Mouse (Mus musculus) heart, embryonic 16.5 days (tissue): ENCODE measurements around the gene Pla2g12b. TPM values are rescaled to one million over a fixed set of nuclear protein-coding genes. Genes with fewer than 3 reads are reported as not detected.
A peak's percentile ranks its signal among the peaks of the same experiment; 100 is the strongest.
"Not testable (repeated sequence)": the region's sequence is repeated elsewhere in the genome, so short reads cannot be mapped to it uniquely, and the experiment has no call there.

Source experiments
- ATAC-seq: fragments of 200-750 bp; cut with Nextera tagmentation; replicated peaks from 2 replicates; pipeline ENCODE4 v1.8.0; 2017; ENCODE audit warnings: moderate number of reproducible peaks; ENCODE audit not compliant: insufficient read depth, low FRiP score; ENCODE audit errors: extremely low read depth
- H3K27ac ChIP-seq: fragments of 300-500 bp; sonication (generic); 2 replicates; pipeline ENCODE4 v1.5.1; 2014; ENCODE audit warnings: mild to moderate bottlenecking, low read length, control low read depth, moderate library complexity
- H3K27me3 ChIP-seq: fragments of 300-500 bp; sonication (generic); 2 replicates; pipeline ENCODE4 v1.6.1; 2014; ENCODE audit warnings: low read length, mixed read lengths; ENCODE audit not compliant: control insufficient read depth, insufficient read depth
- H3K36me3 ChIP-seq: fragments of 300-500 bp; sonication (generic); 2 replicates; pipeline ENCODE4 v1.6.1; 2014; ENCODE audit not compliant: control insufficient read depth, insufficient read depth
- H3K4me1 ChIP-seq: fragments of 300-500 bp; sonication (generic); 2 replicates; pipeline ENCODE4 v1.6.1; 2014; ENCODE audit warnings: low read length, mixed read lengths; ENCODE audit not compliant: control insufficient read depth, insufficient read depth
- H3K4me2 ChIP-seq: fragments of 300-500 bp; sonication (generic); 2 replicates; pipeline ENCODE4 v1.6.1; 2014; ENCODE audit warnings: low read depth, mild to moderate bottlenecking, control low read depth, low read length
- H3K4me3 ChIP-seq: fragments of 300-500 bp; sonication (generic); 2 replicates; pipeline ENCODE4 v1.5.1; 2014; ENCODE audit warnings: mild to moderate bottlenecking, control low read depth, low read length
- H3K9ac ChIP-seq: fragments of 300-500 bp; sonication (generic); 2 replicates; pipeline ENCODE4 v1.6.1; 2014; ENCODE audit warnings: low read length, control low read depth
- H3K9me3 ChIP-seq: fragments of 300-500 bp; sonication (generic); replicated peaks from 2 replicates; pipeline ENCODE4 v1.6.1; 2016; ENCODE audit warnings: low read length; ENCODE audit not compliant: control insufficient read depth
- WGBS: fragments of 180-500 bp; shearing (Covaris S2); extraction: QIAGEN DNeasy Blood & Tissue Kit; methylation state at CpG from one replicate; pipeline ENCODE4 v1.1.7; 2014; 5-methylcytosine and 5-hydroxymethylcytosine counted together
- polyA plus RNA-seq: library from polyadenylated mRNA; unstranded; fragments of >200 nt; fragmentation: Nextera tagmentation; extraction: Ambion mirVana; gene quantifications from 2 replicates; pipeline ENCODE4 v1.2.1, GENCODE M21; 2015

The Pla2g12b gene
- polyA plus RNA-seq, 1 experiment from 2014 or later, result 0.30 TPM

DNA sequence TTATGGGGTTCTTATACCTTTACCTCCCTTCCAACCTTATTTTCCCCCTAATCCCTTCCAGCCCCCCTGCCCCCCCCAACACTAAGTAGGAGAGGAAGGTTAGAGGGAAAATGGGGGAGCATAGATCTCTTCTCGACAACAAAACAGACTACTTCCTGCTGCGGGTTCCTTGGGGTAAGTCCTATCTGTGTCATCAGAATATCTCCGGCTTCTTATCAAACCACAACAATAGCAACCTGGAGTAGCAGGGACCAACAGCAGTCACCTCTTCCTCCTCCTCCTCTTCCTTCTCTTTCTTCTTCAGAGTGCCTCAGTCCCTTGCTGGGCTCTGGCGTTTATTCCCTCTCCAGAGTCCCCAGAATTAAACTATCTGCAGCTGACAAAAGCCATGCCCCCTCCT, 11.6 kb upstream of the Pla2g12b start:
- WGBS, result 13% methylated on average over 4 of the region's 4 CpGs
- no peak overlapping the region for H3K9ac ChIP-seq

DNA sequence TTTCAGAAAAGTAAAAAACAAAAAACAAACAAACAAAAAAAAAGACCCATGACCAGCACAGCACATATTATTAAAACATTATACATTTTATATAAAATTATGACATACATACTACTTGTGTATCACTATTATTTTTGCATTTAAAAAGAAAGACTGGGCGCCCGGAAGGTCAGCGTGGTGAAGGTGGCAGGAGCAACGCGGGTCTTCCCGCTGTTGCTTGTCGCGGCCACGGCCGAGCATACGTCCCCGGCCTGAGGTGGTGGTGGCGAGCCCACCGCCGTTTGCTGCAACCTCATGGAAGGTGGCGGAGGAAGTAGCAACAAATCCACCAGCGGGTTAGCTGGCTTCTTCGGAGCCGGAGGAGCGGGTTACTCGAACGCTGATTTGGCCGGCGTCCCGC, 8.0 kb upstream of the Pla2g12b start, which contains the start of gene Gm10273:
TSS of gene Gm10273 (plus strand) at position 172 of the 400 bp plus-strand sequence.
- H3K36me3 ChIP-seq, ATAC-seq, H3K9ac ChIP-seq, H3K4me3 ChIP-seq, H3K27me3 ChIP-seq, H3K27ac ChIP-seq, H3K9me3 ChIP-seq, H3K4me1 ChIP-seq, H3K4me2 ChIP-seq: not testable (repeated sequence)
- WGBS, result 94% methylated on average over 8 of the region's 25 CpGs

More for the DNA sequence above, 11.6 kb upstream of the Pla2g12b start:
- no peaks in the 10 kb centered on the region for H3K27me3 ChIP-seq
- no peak overlapping the region for H3K4me3 ChIP-seq
- H3K4me1 ChIP-seq, result no peaks in the 10 kb centered on the region
- H3K36me3 ChIP-seq, result no peaks in the 10 kb centered on the region
- no peak for ATAC-seq
- H3K4me2 ChIP-seq, result no peak overlapping the region
- H3K9me3 ChIP-seq, result peaks cover 7% of the 10 kb centered on the region
- no peak overlapping the region for H3K27ac ChIP-seq

DNA sequence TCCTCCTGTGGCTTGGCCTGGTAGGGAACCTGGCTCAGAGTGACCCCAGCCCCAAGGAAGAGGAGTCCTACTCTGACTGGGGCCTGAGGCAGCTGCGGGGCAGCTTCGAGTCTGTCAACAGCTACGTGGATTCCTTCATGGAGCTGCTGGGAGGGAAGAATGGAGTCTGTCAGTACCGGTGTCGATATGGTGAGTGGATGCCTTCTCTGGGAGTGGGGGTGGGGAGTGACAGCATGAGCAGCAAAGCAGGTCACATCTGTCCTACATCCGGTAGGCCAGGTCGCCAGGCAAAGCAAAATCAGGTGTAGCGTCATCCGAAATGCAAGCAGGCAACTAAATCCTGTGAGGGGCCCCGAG, 311 bp downstream of the Pla2g12b start:
- 38% methylated on average over 10 of the region's 10 CpGs for WGBS
- H3K4me2 ChIP-seq, result peak overlapping the region; percentile 13
- no peaks in the 10 kb centered on the region for H3K27me3 ChIP-seq
- H3K27ac ChIP-seq, result no peak overlapping the region
- no peak overlapping the region for H3K4me3 ChIP-seq
- no peak for ATAC-seq
- no peak overlapping the region for H3K9ac ChIP-seq
- H3K9me3 ChIP-seq, result no peaks in the 10 kb centered on the region
- H3K4me1 ChIP-seq, result peaks cover 3% of the 10 kb centered on the region; the same call in 1 of the 2 replicates
- H3K36me3 ChIP-seq, result no peaks in the 10 kb centered on the region

DNA sequence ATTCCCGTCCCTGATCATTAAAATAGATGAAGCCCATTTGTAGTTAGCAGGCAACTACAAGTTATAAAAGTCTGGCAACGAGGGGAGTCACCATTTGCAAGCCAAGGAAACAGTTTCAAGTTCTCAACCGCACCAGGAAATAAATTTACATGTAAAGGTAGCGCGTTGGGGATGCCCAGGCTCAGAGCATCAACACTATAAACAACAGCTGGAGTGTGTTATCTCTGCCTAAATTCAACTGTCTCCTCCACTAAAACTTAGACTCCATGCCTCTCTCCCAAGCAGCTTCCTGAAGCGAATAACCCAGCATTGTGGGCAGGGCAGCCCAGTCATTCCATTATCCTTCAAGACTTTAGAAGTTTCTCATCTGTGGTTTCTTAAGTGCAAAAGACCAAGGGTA, 5.0 kb downstream of the Pla2g12b start:
- H3K4me3 ChIP-seq, result no peak overlapping the region
- no peaks in the 10 kb centered on the region for H3K36me3 ChIP-seq
- H3K9me3 ChIP-seq, result no peaks in the 10 kb centered on the region
- H3K4me2 ChIP-seq, result no peak overlapping the region
- no peaks in the 10 kb centered on the region for H3K4me1 ChIP-seq
- WGBS, result 55% methylated on average over 6 of the region's 6 CpGs
- H3K27ac ChIP-seq, result no peak overlapping the region
- no peaks in the 10 kb centered on the region for H3K27me3 ChIP-seq
- no peak overlapping the region for H3K9ac ChIP-seq
- no peak for ATAC-seq

DNA sequence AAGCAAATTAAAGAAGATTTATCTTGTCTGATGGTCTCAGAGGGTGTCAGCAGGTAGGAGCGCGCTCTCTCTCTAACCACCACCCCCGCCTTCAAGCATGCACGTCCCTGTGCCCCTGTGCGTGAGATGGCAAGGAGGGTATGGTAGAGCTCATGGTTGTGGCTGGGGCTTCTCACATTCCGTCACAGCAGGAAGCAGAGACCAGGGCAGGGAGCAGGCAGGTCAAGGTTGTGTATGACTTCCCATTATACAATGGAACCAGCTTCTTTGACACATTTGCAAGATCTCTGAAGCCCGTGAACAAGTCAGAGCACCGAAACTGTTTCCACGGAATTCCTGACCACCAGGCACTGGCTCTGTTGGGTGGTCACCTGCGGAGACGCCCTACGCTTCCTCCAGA, 6.8 kb downstream of the Pla2g12b start:
- Histone ChIP-seq H3K4me1 (no peaks in the 10 kb centered on the region), H3K9me3 (no peaks in the 10 kb centered on the region), H3K36me3 (no peaks in the 10 kb centered on the region), H3K4me3 (no peak overlapping the region), H3K27me3 (no peaks in the 10 kb centered on the region), H3K4me2 (no peak overlapping the region), H3K9ac (no peak overlapping the region), H3K27ac (no peak overlapping the region)
- 76% methylated on average over 12 of the region's 12 CpGs for WGBS
- no peak for ATAC-seq

DNA sequence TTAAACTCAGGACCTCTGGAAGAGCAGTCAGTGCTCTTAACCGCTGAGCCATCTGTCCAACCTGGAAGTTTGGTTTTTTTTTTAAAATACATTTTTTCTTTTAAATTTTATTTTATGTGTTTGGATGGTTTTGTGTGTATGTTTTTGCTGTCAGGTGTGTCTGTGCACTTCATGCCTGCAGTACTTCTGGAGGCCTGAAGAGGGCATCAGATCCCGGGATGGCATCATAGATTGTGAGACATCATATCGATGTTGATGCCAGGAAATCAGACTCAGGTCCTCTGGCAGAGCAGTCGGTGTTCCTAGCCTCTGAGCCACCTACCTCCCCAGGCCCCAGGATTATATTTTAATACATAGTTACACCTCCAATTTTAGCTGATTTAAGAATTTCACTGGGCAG, 10.3 kb downstream of the Pla2g12b start:
- no peak for ATAC-seq
- Histone ChIP-seq H3K4me2 (no peak overlapping the region), H3K27me3 (no peaks in the 10 kb centered on the region), H3K9ac (no peak overlapping the region), H3K9me3 (no peaks in the 10 kb centered on the region), H3K4me3 (no peak overlapping the region), H3K27ac (no peak overlapping the region), H3K36me3 (no peaks in the 10 kb centered on the region), H3K4me1 (no peaks in the 10 kb centered on the region)
- WGBS, result 89% methylated on average over 4 of the region's 4 CpGs

DNA sequence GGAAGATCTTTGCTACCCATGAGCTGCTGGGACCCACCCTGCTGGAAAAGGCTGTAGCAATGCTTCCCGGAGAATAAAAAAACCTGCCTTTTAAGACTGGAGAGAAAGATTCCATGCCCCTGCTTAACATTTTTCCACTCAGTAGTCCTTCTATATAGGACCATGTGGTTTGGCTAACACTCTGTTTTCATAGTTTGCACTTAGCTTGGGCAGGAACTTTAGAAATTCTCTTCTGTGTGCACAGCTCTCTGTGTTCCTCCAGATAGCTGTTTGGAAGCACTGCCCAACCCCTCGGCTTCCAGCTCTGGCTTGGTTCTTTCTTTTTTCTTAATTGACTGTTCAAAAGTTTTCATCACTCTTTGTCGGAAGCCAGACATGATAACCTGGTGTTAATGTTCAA, 13.2 kb downstream of the Pla2g12b start:
- Histone ChIP-seq H3K27ac (no peak overlapping the region), H3K9me3 (no peaks in the 10 kb centered on the region), H3K4me1 (no peaks in the 10 kb centered on the region), H3K27me3 (no peaks in the 10 kb centered on the region), H3K9ac (no peak overlapping the region), H3K4me2 (no peak overlapping the region), H3K36me3 (no peaks in the 10 kb centered on the region), H3K4me3 (no peak overlapping the region)
- ATAC-seq, result peak; percentile 55; the same call in 1 of the 2 replicates
- 48% methylated on average over 3 of the region's 3 CpGs for WGBS

DNA sequence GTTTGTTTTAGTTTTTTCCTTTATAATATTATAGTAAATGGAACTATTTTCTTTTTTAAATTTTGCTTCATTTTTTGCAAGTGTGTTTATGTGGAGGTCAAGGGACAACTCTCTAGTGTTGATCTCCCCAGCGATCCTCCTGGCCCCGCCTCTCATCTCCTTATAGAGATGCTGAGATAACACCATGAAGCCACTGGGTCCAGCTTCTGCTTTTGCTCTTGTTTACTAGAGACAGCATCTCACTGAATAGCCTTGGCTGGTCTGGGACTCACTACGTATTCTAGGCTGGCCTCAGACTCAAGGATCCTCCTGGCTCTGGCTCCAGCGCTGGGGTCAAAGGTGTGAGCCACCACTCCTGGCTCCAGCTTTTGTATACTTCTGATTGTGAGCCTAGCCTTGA, 16.1 kb downstream of the Pla2g12b start:
- H3K27me3 ChIP-seq, result no peaks in the 10 kb centered on the region
- H3K4me1 ChIP-seq, result no peaks in the 10 kb centered on the region
- no peaks in the 10 kb centered on the region for H3K9me3 ChIP-seq
- no peak overlapping the region for H3K9ac ChIP-seq
- no peak for ATAC-seq
- no peak overlapping the region for H3K4me2 ChIP-seq
- H3K36me3 ChIP-seq, result no peaks in the 10 kb centered on the region
- 84% methylated on average over 4 of the region's 4 CpGs for WGBS
- H3K27ac ChIP-seq, result no peak overlapping the region
- no peak overlapping the region for H3K4me3 ChIP-seq

DNA sequence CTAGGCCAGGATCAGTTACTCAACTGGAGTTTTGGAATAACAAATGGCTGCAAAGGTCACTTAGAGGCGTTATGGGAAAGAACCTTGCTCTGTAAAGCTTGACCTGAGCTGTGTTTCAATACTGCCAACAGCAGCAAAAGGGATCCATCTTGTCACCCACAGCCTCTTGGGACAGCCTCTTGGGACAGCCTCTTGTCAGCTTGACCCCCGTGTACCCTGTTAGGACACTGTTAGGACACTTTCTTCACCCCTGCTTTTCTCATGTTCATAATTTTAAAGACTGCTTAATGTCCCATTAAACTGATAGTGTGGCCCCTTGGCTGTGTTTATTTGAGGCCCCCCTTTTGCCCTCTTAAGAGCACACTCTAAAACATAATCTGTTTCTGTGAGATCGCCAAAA, 21.0 kb downstream of the Pla2g12b start:
- Histone ChIP-seq H3K27me3 (no peaks in the 10 kb centered on the region), H3K4me3 (no peak overlapping the region), H3K9me3 (no peaks in the 10 kb centered on the region), H3K36me3 (no peaks in the 10 kb centered on the region), H3K4me1 (peaks cover 8% of the 10 kb centered on the region), H3K9ac (no peak overlapping the region), H3K4me2 (no peak overlapping the region), H3K27ac (no peak overlapping the region)
- ATAC-seq, result no peak
- 71% methylated on average over 3 of the region's 3 CpGs for WGBS

DNA sequence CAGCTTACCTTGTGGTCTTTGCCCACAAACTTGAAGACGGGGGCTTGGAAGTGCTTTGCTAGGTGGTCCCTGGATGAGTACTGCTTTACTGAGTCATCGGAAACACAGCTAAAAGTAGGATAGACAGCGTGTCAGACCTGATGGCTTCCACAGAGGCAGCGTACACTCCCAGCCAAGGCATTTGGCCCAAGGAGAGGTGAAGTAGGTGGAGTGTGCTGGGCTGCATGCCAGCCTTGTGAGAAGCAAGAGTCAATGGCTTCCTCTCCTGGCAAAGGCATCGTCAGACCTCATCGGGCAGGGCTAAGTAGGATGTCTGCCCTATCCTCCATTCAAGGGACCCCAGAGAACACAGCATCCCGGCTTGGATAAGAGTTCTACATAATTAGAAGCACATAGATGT, 21.9 kb downstream of the Pla2g12b start:
- Histone ChIP-seq H3K27ac (no peak overlapping the region), H3K4me1 (peaks cover 8% of the 10 kb centered on the region), H3K4me2 (no peak overlapping the region), H3K9ac (no peak overlapping the region), H3K27me3 (no peaks in the 10 kb centered on the region), H3K4me3 (no peak overlapping the region), H3K9me3 (no peaks in the 10 kb centered on the region), H3K36me3 (no peaks in the 10 kb centered on the region)
- WGBS, result 42% methylated on average over 7 of the region's 7 CpGs
- ATAC-seq, result peak; percentile 60; the same call in 1 of the 2 replicates
